Mouse (Mus musculus) testis, adult 2 months (tissue): ENCODE results near the gene Olfr272.

Experiments used
- CTCF ChIP-seq: fragments of 200-500 bp; IDR thresholded peaks from 2 replicates; pipeline ENCODE4 v1.5.1; 2012; ENCODE audit warnings: low read depth, mild to moderate bottlenecking, inconsistent platforms, low read length, moderate library complexity; ENCODE audit not compliant: control insufficient read depth, insufficient read depth, insufficient replicate concordance
- POLR2A ChIP-seq: fragments of 200-500 bp; IDR thresholded peaks from 2 replicates; pipeline ENCODE4 v1.6.1; 2012; ENCODE audit warnings: low read depth, mild to moderate bottlenecking, inconsistent platforms, low read length, moderate library complexity; ENCODE audit not compliant: control insufficient read depth

DNA sequence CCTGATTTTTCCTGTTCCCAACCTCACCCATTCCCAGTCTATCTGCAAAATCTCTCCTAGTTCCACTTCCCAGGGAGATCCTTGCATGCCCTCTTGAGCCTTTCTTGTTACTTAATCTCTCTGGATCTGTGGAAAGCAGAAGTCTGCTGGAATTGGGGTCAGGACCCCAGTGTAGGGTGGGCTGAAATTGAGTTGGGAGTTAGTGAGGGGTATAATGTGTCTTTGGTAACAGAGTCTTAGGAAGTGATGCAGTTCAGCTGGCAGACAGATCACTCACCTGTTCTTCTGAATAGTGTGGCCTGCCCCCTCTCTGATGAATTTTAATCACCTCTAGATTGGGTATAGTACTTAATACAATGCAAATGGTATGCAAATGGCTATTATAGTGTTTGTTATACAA lies 27.7 kb upstream of the Olfr272 start:
- TF ChIP-seq CTCF (no peak), POLR2A (no peak)
